Mouse (Mus musculus) neural tube, embryonic 12.5 days (tissue): ENCODE measurements at regions not wholly inside any gene's neighbourhood (a gene's known extent, or its start where the extent isn't known, plus 50 kb on each side); places are given as distances from the start of the nearest gene placed in this dataset.

ENCODE experiments used
- ATAC-seq: fragments of 200-750 bp; cut with Nextera tagmentation; 2 replicates; pipeline ENCODE4 v1.8.0; 2017; ENCODE audit warnings: low read depth, mild to moderate bottlenecking, moderate TSS enrichment, moderate library complexity; ENCODE audit not compliant: low FRiP score
- H3K27ac ChIP-seq: fragments of 300-500 bp; sonication (generic); 2 replicates; pipeline ENCODE4 v1.5.1; 2016
- H3K27me3 ChIP-seq: fragments of 300-500 bp; sonication (generic); replicated peaks from 2 replicates; pipeline ENCODE4 v1.6.1; 2016; ENCODE audit warnings: mild to moderate bottlenecking
- H3K36me3 ChIP-seq: fragments of 300-500 bp; sonication (generic); 2 replicates; pipeline ENCODE4 v1.6.1; 2016; ENCODE audit warnings: mild to moderate bottlenecking
- H3K4me1 ChIP-seq: fragments of 300-500 bp; sonication (generic); 2 replicates; pipeline ENCODE4 v1.6.1; 2016
- H3K4me2 ChIP-seq: fragments of 300-500 bp; sonication (generic); replicated peaks from 2 replicates; pipeline ENCODE4 v1.6.1; 2016; ENCODE audit warnings: mild to moderate bottlenecking
- H3K4me3 ChIP-seq: fragments of 300-500 bp; sonication (generic); 2 replicates; pipeline ENCODE4 v1.5.1; 2016
- H3K9ac ChIP-seq: fragments of 300-500 bp; sonication (generic); 2 replicates; pipeline ENCODE4 v1.6.1; 2016; ENCODE audit warnings: mild to moderate bottlenecking
- H3K9me3 ChIP-seq: fragments of 300-500 bp; sonication (generic); 2 replicates; pipeline ENCODE4 v1.6.1; 2016; ENCODE audit warnings: mild to moderate bottlenecking
- WGBS: fragments of 180-500 bp; shearing (Covaris S2); methylation state at CpG from one replicate; pipeline ENCODE4 v1.1.7; 2016; 5-methylcytosine and 5-hydroxymethylcytosine counted together

- no peak for ATAC-seq
- Histone ChIP-seq H3K4me3 (no peak overlapping the region), H3K9ac (no peak overlapping the region), H3K4me2 (no peak overlapping the region), H3K9me3 (no peaks in the 10 kb centered on the region), H3K27ac (no peak overlapping the region), H3K4me1 (no peaks in the 10 kb centered on the region), H3K27me3 (no peaks in the 10 kb centered on the region), H3K36me3 (no peaks in the 10 kb centered on the region)
- 72% methylated on average over 5 of the region's 5 CpGs for WGBS
Measured at GRCm38 (mm10) chr3:104288970-104289680, 69.0 kb upstream of the Magi3 start.

- Histone ChIP-seq H3K27ac (no peak overlapping the region), H3K36me3 (no peaks in the 10 kb centered on the region), H3K4me1 (no peaks in the 10 kb centered on the region), H3K4me2 (no peak overlapping the region), H3K4me3 (no peak overlapping the region), H3K9ac (no peak overlapping the region), H3K9me3 (no peaks in the 10 kb centered on the region), H3K27me3 (no peaks in the 10 kb centered on the region)
- no peak for ATAC-seq
Measured at GRCm38 (mm10) chr3:104287900-104288299, 67.7 kb upstream of the Magi3 start.

GRCm38 (mm10) chr3:104284961-104285360 lies 64.8 kb upstream of the Magi3 start:
- Histone ChIP-seq H3K4me3 (no peak overlapping the region), H3K27ac (no peak overlapping the region), H3K4me2 (no peak overlapping the region), H3K9me3 (no peaks in the 10 kb centered on the region), H3K36me3 (no peaks in the 10 kb centered on the region), H3K27me3 (no peaks in the 10 kb centered on the region), H3K4me1 (no peaks in the 10 kb centered on the region), H3K9ac (no peak overlapping the region)
- 81% methylated on average over 2 of the region's 2 CpGs for WGBS
- no peak for ATAC-seq

- H3K36me3 ChIP-seq, result no peaks in the 10 kb centered on the region
- H3K27me3 ChIP-seq, result no peaks in the 10 kb centered on the region
- no peak overlapping the region for H3K27ac ChIP-seq
- no peak for ATAC-seq
- no peak overlapping the region for H3K4me2 ChIP-seq
- H3K9ac ChIP-seq, result no peak overlapping the region
- WGBS, result 83% methylated on average over 5 of the region's 5 CpGs
- H3K4me3 ChIP-seq, result no peak overlapping the region
- H3K4me1 ChIP-seq, result no peaks in the 10 kb centered on the region
- no peaks in the 10 kb centered on the region for H3K9me3 ChIP-seq
Measured at GRCm38 (mm10) chr3:104283855-104284254, 63.7 kb upstream of the Magi3 start.

GRCm38 (mm10) chr3:104279505-104279904 lies 59.3 kb upstream of the Magi3 start:
- no peak overlapping the region for H3K4me3 ChIP-seq
- WGBS, result 55% methylated on average over 6 of the region's 6 CpGs
- no peak overlapping the region for H3K9ac ChIP-seq
- no peaks in the 10 kb centered on the region for H3K36me3 ChIP-seq
- no peaks in the 10 kb centered on the region for H3K27me3 ChIP-seq
- H3K9me3 ChIP-seq, result no peaks in the 10 kb centered on the region
- H3K4me2 ChIP-seq, result no peak overlapping the region
- no peak overlapping the region for H3K27ac ChIP-seq
- ATAC-seq, result no peak
- peaks cover 10% of the 10 kb centered on the region for H3K4me1 ChIP-seq

GRCm38 (mm10) chr3:104274718-104275302 lies 54.6 kb upstream of the Magi3 start:
- 0 out of 2 replicates have a peak, but pooled peaks have one; percentile 46 for ATAC-seq
- H3K9ac ChIP-seq, result no peak overlapping the region
- H3K9me3 ChIP-seq, result no peaks in the 10 kb centered on the region
- H3K4me1 ChIP-seq, result peaks cover 22% of the 10 kb centered on the region
- 61% methylated on average over 1 of the region's 1 CpGs for WGBS
- no peak overlapping the region for H3K4me2 ChIP-seq
- H3K36me3 ChIP-seq, result no peaks in the 10 kb centered on the region
- H3K27ac ChIP-seq, result no peak overlapping the region
- no peak overlapping the region for H3K4me3 ChIP-seq
- no peaks in the 10 kb centered on the region for H3K27me3 ChIP-seq

- ATAC-seq, result no peak
Measured at GRCm38 (mm10) chr3:104274084-104274483, 53.9 kb upstream of the Magi3 start.

More at GRCm38 (mm10) chr3:104274084-104274483, 53.9 kb upstream of the Magi3 start:
- H3K36me3 ChIP-seq, result no peaks in the 10 kb centered on the region
- peaks cover 22% of the 10 kb centered on the region for H3K4me1 ChIP-seq
- H3K9ac ChIP-seq, result no peak overlapping the region
- H3K9me3 ChIP-seq, result no peaks in the 10 kb centered on the region
- H3K27ac ChIP-seq, result no peak overlapping the region
- H3K27me3 ChIP-seq, result no peaks in the 10 kb centered on the region
- H3K4me3 ChIP-seq, result no peak overlapping the region
- no peak overlapping the region for H3K4me2 ChIP-seq
